Mouse (Mus musculus): ENCODE results near the gene Cdca4. TPM values are rescaled to one million over a fixed set of nuclear protein-coding genes. Genes with fewer than 3 reads are reported as not detected.

The Cdca4 gene
- polyA plus RNA-seq, 1 experiment from 2014 or later, result 148 TPM

- H3K9me3 ChIP-seq (ENCODE audit: control insufficient read depth, low read length), result no peaks in the 10 kb centered on the region
- H3K27ac ChIP-seq (ENCODE audit: low read depth, low read length), result no peak overlapping the region
- no peaks in the 10 kb centered on the region for H3K36me3 ChIP-seq (ENCODE audit: control insufficient read depth, insufficient read depth, low read length)
- H3K4me2 ChIP-seq (replicated peaks; ENCODE audit: low read depth, low read length), result no peak overlapping the region
- peak; percentile 47 for ATAC-seq (ENCODE audit: low FRiP score, low TSS enrichment)
- 53% methylated on average over 7 of the region's 7 CpGs for WGBS
- 0 out of 2 replicates have a peak, but pooled peaks cover 4% of the 10 kb centered on the region for H3K4me1 ChIP-seq (ENCODE audit: control insufficient read depth, insufficient read depth, low read length)
- no peak overlapping the region for H3K9ac ChIP-seq (ENCODE audit: low read depth, low read length)
- no peaks in the 10 kb centered on the region for H3K27me3 ChIP-seq (ENCODE audit: control insufficient read depth, insufficient read depth, low read length)
- no peak overlapping the region for H3K4me3 ChIP-seq (ENCODE audit: low read length)
These were observed 31.5 kb upstream of the Cdca4 start for GRCm38 (mm10) chr12:112860765-112861164.

DNA sequence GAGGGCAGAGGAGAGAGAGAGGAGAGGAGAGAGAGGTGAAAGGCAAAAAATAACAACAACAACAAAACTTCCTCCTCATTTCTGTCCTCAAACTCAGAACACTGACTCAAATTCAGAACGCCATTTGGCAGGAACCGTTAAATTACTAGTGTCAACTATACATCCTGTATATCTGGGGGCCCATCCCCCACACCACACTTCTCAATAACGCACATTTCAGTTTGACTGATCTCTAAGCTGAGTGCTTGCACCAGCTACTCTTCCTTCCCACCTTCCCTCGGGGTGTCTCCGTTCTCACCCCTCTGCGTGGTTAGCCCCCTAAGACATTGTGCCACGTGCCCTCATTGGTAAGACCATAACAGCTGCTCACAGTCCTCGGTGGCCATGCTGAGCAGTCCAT is 30.7 kb upstream of the Cdca4 start:
- no peaks in the 10 kb centered on the region for H3K27me3 ChIP-seq (ENCODE audit: control insufficient read depth, insufficient read depth, low read length)
- no peaks in the 10 kb centered on the region for H3K36me3 ChIP-seq (ENCODE audit: control insufficient read depth, insufficient read depth, low read length)
- 0 out of 2 replicates have a peak, but pooled peaks cover 4% of the 10 kb centered on the region for H3K4me1 ChIP-seq (ENCODE audit: control insufficient read depth, insufficient read depth, low read length)
- no peak overlapping the region for H3K9ac ChIP-seq (ENCODE audit: low read depth, low read length)
- 58% methylated on average over 8 of the region's 8 CpGs for WGBS
- H3K27ac ChIP-seq (ENCODE audit: low read depth, low read length), result no peak overlapping the region
- no peaks in the 10 kb centered on the region for H3K9me3 ChIP-seq (ENCODE audit: control insufficient read depth, low read length)
- no peak for ATAC-seq (ENCODE audit: low FRiP score, low TSS enrichment)
- no peak overlapping the region for H3K4me3 ChIP-seq (ENCODE audit: low read length)
- no peak overlapping the region for H3K4me2 ChIP-seq (replicated peaks; ENCODE audit: low read depth, low read length)

- Histone ChIP-seq H3K4me2 (replicated peaks; ENCODE audit: low read depth, low read length) (no peak overlapping the region), H3K4me1 (ENCODE audit: control insufficient read depth, insufficient read depth, low read length) (0 out of 2 replicates have a peak, but pooled peaks cover 4% of the 10 kb centered on the region), H3K36me3 (ENCODE audit: control insufficient read depth, insufficient read depth, low read length) (no peaks in the 10 kb centered on the region), H3K9ac (ENCODE audit: low read depth, low read length) (no peak overlapping the region), H3K9me3 (ENCODE audit: control insufficient read depth, low read length) (no peaks in the 10 kb centered on the region), H3K27ac (ENCODE audit: low read depth, low read length) (no peak overlapping the region), H3K27me3 (ENCODE audit: control insufficient read depth, insufficient read depth, low read length) (no peaks in the 10 kb centered on the region), H3K4me3 (ENCODE audit: low read length) (no peak overlapping the region)
- ATAC-seq (ENCODE audit: low FRiP score, low TSS enrichment), result no peak
- WGBS, result 90% methylated on average over 9 of the region's 9 CpGs
These were observed 29.5 kb upstream of the Cdca4 start for GRCm38 (mm10) chr12:112858581-112859336.

DNA sequence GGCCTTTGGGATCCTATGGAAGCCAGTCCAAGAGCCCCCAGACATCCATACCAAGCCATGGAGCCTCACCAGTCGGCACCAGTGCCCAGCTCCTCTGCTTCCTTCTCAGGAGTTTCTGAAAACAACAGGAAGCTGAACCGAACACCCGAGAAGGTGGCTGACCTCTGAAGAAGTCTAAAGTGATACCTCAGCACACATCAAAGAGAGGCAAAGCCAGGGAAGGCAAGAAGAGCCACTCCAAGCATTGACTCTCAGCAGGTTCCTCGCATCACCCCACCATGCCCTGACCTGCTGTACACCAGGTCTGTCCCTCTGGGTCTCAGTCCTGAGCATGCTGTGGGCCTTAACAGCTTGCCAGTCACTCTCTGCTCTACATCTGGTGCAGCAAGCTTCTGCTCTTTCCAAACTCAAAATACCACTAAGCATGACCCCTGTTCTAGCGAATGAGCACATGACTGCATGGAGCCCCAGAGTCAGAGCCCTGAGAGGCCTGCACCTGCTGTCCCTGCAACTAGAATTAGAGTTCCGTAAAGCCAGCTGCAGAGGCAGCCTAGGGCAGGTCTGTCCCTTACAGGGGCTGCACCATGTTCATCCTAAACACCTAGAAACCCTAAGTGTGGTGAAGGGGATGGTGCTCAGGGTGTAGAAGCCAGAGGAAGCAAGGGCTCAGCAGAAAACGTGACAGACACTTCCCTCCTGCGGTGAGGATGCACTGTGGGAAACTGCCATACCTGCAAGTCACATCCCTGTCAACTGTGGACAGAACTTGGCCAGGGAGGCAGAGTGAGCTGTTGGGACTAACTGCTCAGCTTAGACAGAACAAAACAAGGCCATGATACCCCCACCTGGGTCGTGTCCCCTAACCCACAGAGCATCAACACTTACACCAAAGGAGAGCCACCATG is 28.1 kb upstream of the Cdca4 start:
- Histone ChIP-seq H3K9me3 (ENCODE audit: control insufficient read depth, low read length) (no peaks in the 10 kb centered on the region), H3K36me3 (ENCODE audit: control insufficient read depth, insufficient read depth, low read length) (no peaks in the 10 kb centered on the region), H3K4me3 (ENCODE audit: low read length) (no peak overlapping the region), H3K27ac (ENCODE audit: low read depth, low read length) (no peak overlapping the region), H3K4me1 (ENCODE audit: control insufficient read depth, insufficient read depth, low read length) (0 out of 2 replicates have a peak, but pooled peaks cover 4% of the 10 kb centered on the region), H3K4me2 (replicated peaks; ENCODE audit: low read depth, low read length) (no peak overlapping the region), H3K27me3 (ENCODE audit: control insufficient read depth, insufficient read depth, low read length) (no peaks in the 10 kb centered on the region), H3K9ac (ENCODE audit: low read depth, low read length) (no peak overlapping the region)
- no peak for ATAC-seq (ENCODE audit: low FRiP score, low TSS enrichment)
- WGBS, result 54% methylated on average over 9 of the region's 9 CpGs

DNA sequence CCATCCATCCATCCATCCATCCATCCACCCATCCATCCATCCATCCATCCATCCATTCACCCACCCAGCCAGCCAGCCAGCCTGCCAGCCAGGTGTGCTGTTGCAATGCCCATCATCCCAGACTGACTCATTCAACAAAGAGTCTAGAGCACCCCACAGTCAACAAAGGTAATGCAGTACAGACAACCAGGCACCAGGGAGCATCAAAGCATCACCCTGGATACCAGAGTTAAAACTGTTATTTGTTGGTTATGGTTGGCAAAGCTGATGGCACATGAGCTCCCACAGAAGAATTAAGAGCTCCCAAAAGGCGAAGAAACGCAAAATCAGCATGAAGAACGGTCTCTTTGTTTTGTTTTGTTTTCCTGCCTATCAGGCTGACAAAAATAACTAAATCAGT is 27.1 kb upstream of the Cdca4 start:
- Histone ChIP-seq H3K4me1 (ENCODE audit: control insufficient read depth, insufficient read depth, low read length) (no peaks in the 10 kb centered on the region), H3K4me2 (replicated peaks; ENCODE audit: low read depth, low read length) (no peak overlapping the region), H3K9me3 (ENCODE audit: control insufficient read depth, low read length) (no peaks in the 10 kb centered on the region), H3K27ac (ENCODE audit: low read depth, low read length) (no peak overlapping the region), H3K27me3 (ENCODE audit: control insufficient read depth, insufficient read depth, low read length) (no peaks in the 10 kb centered on the region), H3K4me3 (ENCODE audit: low read length) (no peak overlapping the region), H3K36me3 (ENCODE audit: control insufficient read depth, insufficient read depth, low read length) (no peaks in the 10 kb centered on the region), H3K9ac (ENCODE audit: low read depth, low read length) (no peak overlapping the region)
- WGBS, result 76% methylated on average over 3 of the region's 3 CpGs
- no peak for ATAC-seq (ENCODE audit: low FRiP score, low TSS enrichment)

DNA sequence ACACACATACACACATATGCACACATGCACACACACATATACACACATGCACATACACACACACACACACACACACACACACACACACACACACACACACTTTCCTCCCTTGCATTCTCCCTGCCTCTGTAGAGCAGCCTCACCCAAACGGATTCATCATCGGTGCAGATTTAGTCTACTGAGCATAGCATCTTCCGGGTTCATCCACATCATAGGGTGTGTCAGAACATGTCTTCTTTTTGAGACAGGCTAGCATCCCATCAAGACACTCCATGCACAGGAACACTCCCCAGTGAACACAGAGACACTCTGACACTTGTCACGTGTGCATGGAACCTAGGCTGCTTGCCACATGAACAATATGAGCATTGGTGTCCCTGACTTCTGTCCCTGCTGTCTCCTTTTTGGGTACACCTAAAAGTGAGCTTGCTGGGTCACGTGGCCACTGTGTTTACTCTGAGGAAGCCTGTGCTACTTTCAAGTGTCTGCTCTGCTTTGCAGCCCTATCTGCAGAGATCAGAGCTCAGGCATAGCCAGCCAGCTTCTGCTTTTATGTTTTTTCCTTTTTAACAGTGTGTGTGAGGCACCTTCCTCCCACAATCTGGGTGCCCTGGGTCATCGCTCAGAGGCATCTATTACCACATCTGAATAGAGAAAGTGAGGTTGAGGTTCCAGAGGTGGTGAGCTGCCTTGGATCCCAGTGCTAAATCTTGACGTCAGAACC is 25.5 kb upstream of the Cdca4 start:
- Histone ChIP-seq H3K9ac (ENCODE audit: low read depth, low read length) (no peak overlapping the region), H3K4me2 (replicated peaks; ENCODE audit: low read depth, low read length) (no peak overlapping the region), H3K27ac (ENCODE audit: low read depth, low read length) (no peak overlapping the region), H3K4me3 (ENCODE audit: low read length) (no peak overlapping the region), H3K36me3 (ENCODE audit: control insufficient read depth, insufficient read depth, low read length) (no peaks in the 10 kb centered on the region), H3K4me1 (ENCODE audit: control insufficient read depth, insufficient read depth, low read length) (no peaks in the 10 kb centered on the region), H3K9me3 (ENCODE audit: control insufficient read depth, low read length) (no peaks in the 10 kb centered on the region), H3K27me3 (ENCODE audit: control insufficient read depth, insufficient read depth, low read length) (no peaks in the 10 kb centered on the region)
- ATAC-seq (ENCODE audit: low FRiP score, low TSS enrichment), result no peak
- 73% methylated on average over 7 of the region's 7 CpGs for WGBS

DNA sequence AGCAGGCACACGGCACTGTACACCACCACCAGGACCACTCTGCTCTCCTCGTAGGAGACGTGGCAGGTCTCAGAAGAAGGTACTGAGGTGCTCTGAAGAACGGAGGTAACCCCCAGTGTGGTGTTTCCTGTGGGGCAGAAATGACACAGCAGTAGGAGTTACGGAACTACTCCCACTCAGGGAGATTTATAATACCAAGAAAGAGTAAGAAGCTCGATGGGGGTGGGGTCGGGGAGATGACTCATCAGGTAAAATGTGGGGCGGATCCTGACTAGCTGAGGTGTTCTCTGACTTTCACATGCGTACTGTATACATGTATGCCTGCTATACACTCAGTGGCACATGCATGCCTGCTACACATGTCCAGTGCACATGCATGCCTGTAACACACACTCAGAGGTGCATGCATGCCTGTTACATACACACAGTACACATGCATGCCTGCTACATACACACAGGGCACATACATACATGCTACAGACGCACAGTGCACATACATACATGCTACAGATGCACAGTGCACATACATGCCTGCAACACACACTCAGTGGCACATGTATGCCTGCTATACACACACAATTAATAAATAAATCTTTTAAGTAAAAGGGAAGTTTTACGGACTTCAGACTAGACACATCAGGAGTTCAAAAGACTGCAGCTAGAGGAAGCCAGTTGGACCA is 24.0 kb upstream of the Cdca4 start:
- H3K4me2 ChIP-seq (replicated peaks; ENCODE audit: low read depth, low read length), result no peak overlapping the region
- H3K9me3 ChIP-seq (ENCODE audit: control insufficient read depth, low read length), result no peaks in the 10 kb centered on the region
- H3K4me1 ChIP-seq (ENCODE audit: control insufficient read depth, insufficient read depth, low read length), result no peaks in the 10 kb centered on the region
- 62% methylated on average over 11 of the region's 11 CpGs for WGBS
- ATAC-seq (ENCODE audit: low FRiP score, low TSS enrichment), result no peak
- H3K9ac ChIP-seq (ENCODE audit: low read depth, low read length), result no peak overlapping the region
- H3K27me3 ChIP-seq (ENCODE audit: control insufficient read depth, insufficient read depth, low read length), result no peaks in the 10 kb centered on the region
- no peaks in the 10 kb centered on the region for H3K36me3 ChIP-seq (ENCODE audit: control insufficient read depth, insufficient read depth, low read length)
- H3K27ac ChIP-seq (ENCODE audit: low read depth, low read length), result no peak overlapping the region
- no peak overlapping the region for H3K4me3 ChIP-seq (ENCODE audit: low read length)

- ATAC-seq (ENCODE audit: low FRiP score, low TSS enrichment), result no peak
- no peaks in the 10 kb centered on the region for H3K4me1 ChIP-seq (ENCODE audit: control insufficient read depth, insufficient read depth, low read length)
- WGBS, result 42% methylated on average over 8 of the region's 8 CpGs
- no peaks in the 10 kb centered on the region for H3K27me3 ChIP-seq (ENCODE audit: control insufficient read depth, insufficient read depth, low read length)
- no peak overlapping the region for H3K4me3 ChIP-seq (ENCODE audit: low read length)
- H3K4me2 ChIP-seq (replicated peaks; ENCODE audit: low read depth, low read length), result no peak overlapping the region
- no peak overlapping the region for H3K9ac ChIP-seq (ENCODE audit: low read depth, low read length)
- no peaks in the 10 kb centered on the region for H3K36me3 ChIP-seq (ENCODE audit: control insufficient read depth, insufficient read depth, low read length)
- H3K27ac ChIP-seq (ENCODE audit: low read depth, low read length), result no peak overlapping the region
- no peaks in the 10 kb centered on the region for H3K9me3 ChIP-seq (ENCODE audit: control insufficient read depth, low read length)
These were observed 21.9 kb upstream of the Cdca4 start for GRCm38 (mm10) chr12:112851116-112851515.
